Mouse (Mus musculus) MEL (cell line): Measurements from ENCODE around the gene Phf21b.

ENCODE experiments used
- CTCF ChIP-seq, 3 experiments: IDR thresholded peaks in 2 of 3; conservative IDR thresholded peaks in 1 of 3; 2 replicates each; pipeline ENCODE4 v1.5.1; 2011 to 2012; ENCODE audit warnings: low read length in 3 of 3, low read depth in 2 of 3, mild to moderate bottlenecking in 2 of 3, improper control_type of control experiment in 1 of 3, inconsistent platforms in 1 of 3, mixed read lengths in 1 of 3, moderate library complexity in 1 of 3; ENCODE audit not compliant: control insufficient read depth in 1 of 3, insufficient read depth in 1 of 3, poor library complexity in 1 of 3, severe bottlenecking in 1 of 3
- ELF1 ChIP-seq: IDR thresholded peaks from 2 replicates; pipeline ENCODE4 v1.6.1; 2014; ENCODE audit warnings: low read depth, mild to moderate bottlenecking, inconsistent platforms, low read length, improper control_type of control experiment, moderate library complexity
- GATA1 ChIP-seq: IDR thresholded peaks from 2 replicates; pipeline ENCODE4 v1.6.1; 2011; ENCODE audit warnings: low read depth, low read length, improper control_type of control experiment
- HCFC1 ChIP-seq: IDR thresholded peaks from 2 replicates; pipeline ENCODE4 v1.6.1; 2012; ENCODE audit warnings: low read depth, mild to moderate bottlenecking, inconsistent platforms, low read length, improper control_type of control experiment, moderate library complexity
- MAFK ChIP-seq: IDR thresholded peaks from 2 replicates; pipeline ENCODE4 v1.6.1; 2011; ENCODE audit warnings: low read depth, mild to moderate bottlenecking, low read length, improper control_type of control experiment, borderline replicate concordance
- POLR2A ChIP-seq, 2 experiments: IDR thresholded peaks; 2 replicates each; pipeline ENCODE4 v1.6.1; 2011 to 2012; ENCODE audit warnings: low read length in 2 of 2, mild to moderate bottlenecking in 2 of 2, control low read depth in 1 of 2, improper control_type of control experiment in 1 of 2, low read depth in 1 of 2, moderate library complexity in 1 of 2; ENCODE audit not compliant: control insufficient read depth in 1 of 2, insufficient read depth in 1 of 2, poor library complexity in 1 of 2
- POLR2AphosphoS2 ChIP-seq: IDR thresholded peaks from 2 replicates; pipeline ENCODE4 v1.6.1; 2011; ENCODE audit warnings: low read length, improper control_type of control experiment
- SIN3A ChIP-seq: IDR thresholded peaks from 2 replicates; pipeline ENCODE4 v1.6.1; 2012; ENCODE audit warnings: low read length, improper control_type of control experiment, inconsistent platforms
- ZNF384 ChIP-seq: IDR thresholded peaks from 2 replicates; pipeline ENCODE4 v1.6.1; 2012; ENCODE audit warnings: low read depth, mild to moderate bottlenecking, inconsistent platforms, low read length, improper control_type of control experiment

DNA sequence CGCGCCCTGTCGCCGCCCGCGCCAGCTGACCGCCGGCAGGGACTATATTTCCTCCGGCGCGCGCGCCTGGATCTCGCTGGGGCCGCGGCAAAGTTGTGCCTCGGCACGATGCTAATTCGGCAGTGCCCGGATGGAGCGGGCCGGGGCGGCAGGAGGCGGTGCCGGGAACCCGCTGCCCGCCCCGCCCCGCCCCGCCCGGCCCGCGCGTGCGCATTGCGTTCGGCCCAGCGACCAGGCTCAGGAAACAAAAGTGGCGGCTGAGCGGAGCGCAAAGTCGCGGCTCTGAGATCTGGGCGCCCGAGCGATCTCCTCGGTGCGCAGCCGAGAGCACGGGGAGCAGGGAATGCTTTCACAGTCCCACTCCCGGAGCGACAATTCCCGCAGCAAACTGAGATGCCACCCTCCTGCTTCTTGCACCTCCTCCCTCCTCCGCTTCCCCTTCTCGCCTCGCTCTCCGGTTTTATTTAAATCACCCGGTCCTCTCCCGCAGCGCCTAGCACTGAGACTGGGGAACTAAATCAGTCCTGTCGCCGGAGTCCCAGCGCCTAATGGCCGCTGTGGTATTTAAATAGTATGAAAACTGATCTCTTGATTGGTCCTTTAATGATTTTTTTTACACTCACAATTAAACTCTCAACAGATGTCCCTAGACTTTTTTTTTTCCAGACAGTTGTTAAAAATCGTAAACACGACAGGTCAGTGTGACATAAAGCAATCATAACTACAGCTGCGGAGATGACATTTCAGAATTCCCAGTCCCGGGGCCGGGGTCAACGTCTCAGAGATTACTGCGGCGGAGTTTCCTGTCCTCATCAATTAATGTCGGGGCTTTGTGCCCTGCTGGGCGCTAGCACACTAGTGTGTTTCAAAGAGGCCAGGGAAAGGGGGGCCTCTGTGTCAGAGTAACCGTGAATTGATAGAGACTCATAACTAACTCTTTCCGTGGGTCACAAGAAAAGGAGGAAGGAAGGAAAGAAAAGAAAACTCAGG, at the start of gene Phf21b:
- TF ChIP-seq CTCF (IDR thresholded peaks at IDR 0.05 in 2 of 3, conservative IDR thresholded peaks at IDR 0.05 in 1 of 3; ENCODE audit: control insufficient read depth in 1 of 3, insufficient read depth in 1 of 3, low read depth in 2 of 3, low read length in 3 of 3, poor library complexity in 1 of 3, severe bottlenecking in 1 of 3): no peak
- no peak for TF ChIP-seq GATA1
- no peak for TF ChIP-seq ELF1
- TF ChIP-seq HCFC1: peak; percentile 44; the same call in 1 of the 2 replicates
- TF ChIP-seq MAFK: no peak
- peak; percentile 29; the same call in 1 of the 2 replicates for TF ChIP-seq SIN3A
- TF ChIP-seq ZNF384: no peak; the same call in 1 of the 2 replicates
- no peak for TF ChIP-seq POLR2AphosphoS2
- peak; percentile 73 for TF ChIP-seq POLR2A (IDR thresholded peaks at IDR 0.05; ENCODE audit: control insufficient read depth in 1 of 2, insufficient read depth in 1 of 2, low read depth in 1 of 2, low read length in 2 of 2, poor library complexity in 1 of 2)
